In the genomic region with DNA sequence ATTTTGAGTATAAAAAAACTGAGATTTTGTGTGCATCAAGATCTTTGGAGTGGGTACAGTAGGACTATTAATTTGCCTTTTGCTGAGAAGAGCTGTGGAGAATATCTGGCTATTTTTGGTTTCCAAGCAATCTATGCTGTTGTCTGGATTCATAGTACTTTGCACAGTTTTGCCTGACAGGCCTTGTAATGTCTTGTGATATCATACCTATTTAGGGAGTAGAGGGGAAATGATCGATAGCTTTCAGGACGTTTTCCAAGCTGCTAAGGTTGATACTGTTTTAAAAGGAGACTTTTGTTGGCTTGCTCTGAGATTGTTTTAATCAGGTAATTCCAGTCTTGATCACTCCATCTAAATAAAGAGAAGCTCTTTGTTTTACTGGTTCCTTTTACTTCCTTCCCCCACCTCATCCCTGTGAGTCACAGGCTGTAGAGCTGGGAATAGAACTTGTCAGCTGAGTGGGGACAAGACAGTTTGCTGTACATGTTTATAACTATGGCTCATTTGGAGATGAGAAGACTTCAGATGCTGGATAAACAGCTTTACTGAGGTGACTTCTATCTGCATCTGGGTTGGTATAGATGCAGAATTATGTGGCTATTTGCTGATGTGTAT, we compare ENCODE assay signal across 11 mouse cellular contexts. TPM values are rescaled to one million over a fixed set of nuclear protein-coding genes. Genes with fewer than 3 reads are reported as not detected.
DNase-seq lines count a peak whose midpoint lies in the region; ATAC-seq and TF ChIP-seq lines count a peak whose summit lies in the region.
"Had no signal": no experiment of that assay in that cellular context is flagged by ENCODE, and none has a peak within 500 bp of the region (broad histone marks: within the 10 kb centered on the region; RNA-seq: fewer than 3 reads in every experiment).

No protein-coding gene starts in this region.

- no peaks in the 10 kb centered on the region for H3K9me3 ChIP-seq in limb, embryonic 15.5 days
- H3K9me3 ChIP-seq in limb, embryonic 10.5 days (replicated peaks): no peaks in the 10 kb centered on the region
- H3K9me3 ChIP-seq in heart, embryonic 11.5 days (replicated peaks; ENCODE audit: control insufficient read depth, low read length): no peaks in the 10 kb centered on the region
- H3K9me3 ChIP-seq in midbrain, postnatal 0 days (ENCODE audit: low read length): no peaks in the 10 kb centered on the region

- no peaks in the 10 kb centered on the region for H3K36me3 ChIP-seq in limb, embryonic 15.5 days
- H3K36me3 ChIP-seq in limb, embryonic 10.5 days: peaks cover 8% of the 10 kb centered on the region
- H3K36me3 ChIP-seq in heart, embryonic 11.5 days (ENCODE audit: control insufficient read depth, insufficient read depth, low read length): no peaks in the 10 kb centered on the region
- no peaks in the 10 kb centered on the region for H3K36me3 ChIP-seq in midbrain, postnatal 0 days (ENCODE audit: insufficient read depth, low read length)

- peak; percentile 81 for ATAC-seq in frontal cortex, adult (ENCODE audit: low TSS enrichment)
- no peak for ATAC-seq in limb, embryonic 15.5 days (ENCODE audit: insufficient number of reproducible peaks, low FRiP score, low TSS enrichment, low read depth)
- ATAC-seq in heart, embryonic 11.5 days (replicated peaks; ENCODE audit: insufficient number of reproducible peaks, low FRiP score, low TSS enrichment): no peak
- ATAC-seq in midbrain, postnatal 0 days (ENCODE audit: low FRiP score): no peak
- ATAC-seq: activated CD4-positive, CD25-positive, alpha-beta regulatory T cell, adult 4 months had no signal

- no peak overlapping the region for H3K4me3 ChIP-seq in limb, embryonic 15.5 days
- no peak overlapping the region for H3K4me3 ChIP-seq in limb, embryonic 10.5 days
- peak overlapping the region; percentile 30 for H3K4me3 ChIP-seq in heart, embryonic 11.5 days (ENCODE audit: low read depth, low read length)
- H3K4me3 ChIP-seq in midbrain, postnatal 0 days (ENCODE audit: low read depth, low read length): no peak overlapping the region

- no peak for DNase-seq in frontal cortex, postnatal 25 days (ENCODE audit: low spot score in 2 of 2)
- no peak for DNase-seq in limb, embryonic 10.5 days (ENCODE audit: low spot score)
- DNase-seq in skeletal muscle tissue, adult 2 months (ENCODE audit: low read depth, low spot score): peak; percentile 7
- no peak for DNase-seq in midbrain, postnatal 0 days (ENCODE audit: low spot score)
- no peak for DNase-seq in urinary bladder, adult 2 months (ENCODE audit: low spot score)
- DNase-seq: spleen, adult 18-20 months had no signal

- H3K9ac ChIP-seq in limb, embryonic 15.5 days: no peak overlapping the region
- H3K9ac ChIP-seq in heart, embryonic 11.5 days (ENCODE audit: low read depth, low read length): peak overlapping the region; percentile 72
- no peak overlapping the region for H3K9ac ChIP-seq in midbrain, postnatal 0 days (replicated peaks; ENCODE audit: low read length, poor library complexity, severe bottlenecking)

- H3K4me1 ChIP-seq in limb, embryonic 15.5 days: peaks cover 9% of the 10 kb centered on the region; the same call in 1 of the 2 replicates
- H3K4me1 ChIP-seq in limb, embryonic 10.5 days: no peaks in the 10 kb centered on the region
- peaks cover 22% of the 10 kb centered on the region for H3K4me1 ChIP-seq in heart, embryonic 11.5 days (ENCODE audit: control insufficient read depth, insufficient read depth, low read length)
- peaks cover 5% of the 10 kb centered on the region for H3K4me1 ChIP-seq in midbrain, postnatal 0 days (ENCODE audit: insufficient read depth, low read length)

- WGBS in limb, embryonic 15.5 days: 64% methylated on average over 2 of the region's 2 CpGs
- whole genome bisulfite sequencing in limb, embryonic 10.5 days: 84% methylated on average over 2 of the region's 2 CpGs
- WGBS in heart, embryonic 11.5 days (ENCODE audit: insufficient replicate concordance): 31% methylated on average over 2 of the region's 2 CpGs
- WGBS in midbrain, postnatal 0 days: 81% methylated on average over 2 of the region's 2 CpGs

- H3K27ac ChIP-seq in limb, embryonic 15.5 days: peak overlapping the region; percentile 24; the same call in 1 of the 2 replicates
- no peak overlapping the region for H3K27ac ChIP-seq in limb, embryonic 10.5 days
- peak overlapping the region; percentile 94 for H3K27ac ChIP-seq in heart, embryonic 11.5 days (ENCODE audit: low read depth, low read length)
- H3K27ac ChIP-seq in midbrain, postnatal 0 days (ENCODE audit: low read depth, low read length): no peak overlapping the region
- H3K27ac ChIP-seq: kidney, postnatal 0 days had no signal

- H3K4me2 ChIP-seq in limb, embryonic 15.5 days: no peak overlapping the region
- peak overlapping the region; percentile 65 for H3K4me2 ChIP-seq in heart, embryonic 11.5 days
- no peak overlapping the region for H3K4me2 ChIP-seq in midbrain, postnatal 0 days (ENCODE audit: low read depth, low read length, poor library complexity, severe bottlenecking)

- no peaks in the 10 kb centered on the region for H3K27me3 ChIP-seq in limb, embryonic 15.5 days
- no peaks in the 10 kb centered on the region for H3K27me3 ChIP-seq in limb, embryonic 10.5 days (ENCODE audit: low read depth, poor library complexity, severe bottlenecking)
- H3K27me3 ChIP-seq in heart, embryonic 11.5 days (ENCODE audit: control insufficient read depth, insufficient read depth, low read length): no peaks in the 10 kb centered on the region
- H3K27me3 ChIP-seq in midbrain, postnatal 0 days (ENCODE audit: insufficient read depth, low read length): no peaks in the 10 kb centered on the region

- TF ChIP-seq CTCF in midbrain, postnatal 0 days (IDR thresholded peaks at IDR 0.05): no peak

RNA-seq across cellular contexts. Expression of gene Celf1, which starts 25.4 kb away (rescaled TPM):
- 56.9 and 61.2 TPM in 2 replicates for polyA plus RNA-seq in limb, embryonic 15.5 days (2015; fragmentation: Nextera tagmentation; extraction: Ambion mirVana)
- polyA plus RNA-seq in limb, embryonic 10.5 days (2016; fragmentation: Nextera tagmentation; extraction: Ambion mirVana): 139 and 150 TPM in 2 replicates
- 78.7 and 95.7 TPM in 2 replicates for polyA plus RNA-seq in heart, embryonic 11.5 days (2014; fragmentation: Nextera tagmentation; extraction: Ambion mirVana)
- 82.5 and 85.4 TPM in 2 replicates for total RNA-seq in midbrain, postnatal 0 days (2014; rRNA removed)
- 62.9 and 69.5 TPM in 2 replicates for polyA plus RNA-seq in midbrain, postnatal 0 days (2015; fragmentation: Nextera tagmentation; extraction: Ambion mirVana)
- polyA plus RNA-seq in urinary bladder, adult 2 months (2012; rRNA removed): 90.1 and 90.7 TPM in 2 replicates

Comparison
In these comparisons a context has a peak if more than half of its experiments do, and no peak if none do; other contexts are left out.
1. H3K27ac ChIP-seq: peak in limb, embryonic 15.5 days (single experiment) and heart, embryonic 11.5 days (single experiment); none in limb, embryonic 10.5 days (single experiment) and midbrain, postnatal 0 days (single experiment).